Mouse (Mus musculus): ENCODE results near the gene Uqcrc1. TPM values are rescaled to one million over a fixed set of nuclear protein-coding genes. Genes with fewer than 3 reads are reported as not detected.

Gene Uqcrc1
- total RNA-seq, 4 experiments from 2014 or later: 343 to 352 (median 351) TPM

GRCm38 (mm10) chr9:108983209-108983608, 46.8 kb downstream of the Uqcrc1 start:
- DNase-seq (ENCODE audit: low spot score in 2 of 2): no peak

GRCm38 (mm10) chr9:108985710-108986109, 49.3 kb downstream of the Uqcrc1 start, which contains the start of gene Ucn2:
Gene Ucn2, plus strand, starts transcription at chr9:108986010.
- no peak for DNase-seq (ENCODE audit: low spot score in 2 of 2)

GRCm38 (mm10) chr9:108987704-108988350, 51.4 kb downstream of the Uqcrc1 start:
- DNase-seq (ENCODE audit: low spot score in 2 of 2): no peak

- DNase-seq (ENCODE audit: low spot score in 2 of 2): no peak
Measured at GRCm38 (mm10) chr9:108989802-108990461, 53.5 kb downstream of the Uqcrc1 start.

- no peak for DNase-seq (ENCODE audit: low spot score in 2 of 2)
Measured at GRCm38 (mm10) chr9:108990462-108990820, 54.0 kb downstream of the Uqcrc1 start.

GRCm38 (mm10) chr9:108991428-108992084, 55.1 kb downstream of the Uqcrc1 start, which contains the start of gene Pfkfb4:
Gene Pfkfb4, plus strand, starts transcription at chr9:108991778.
- peak; percentile 94 to 97 for DNase-seq (ENCODE audit: low spot score in 2 of 2)

GRCm38 (mm10) chr9:108992085-108992469, 55.6 kb downstream of the Uqcrc1 start:
- DNase-seq (ENCODE audit: low spot score in 2 of 2): peak in 1 of 2 experiments; percentile 50

GRCm38 (mm10) chr9:108992620-108993361, 56.4 kb downstream of the Uqcrc1 start:
- DNase-seq (ENCODE audit: low spot score in 2 of 2): no peak

- no peak for DNase-seq (ENCODE audit: low spot score in 2 of 2)
Measured at GRCm38 (mm10) chr9:108996411-108996810, 60.0 kb downstream of the Uqcrc1 start.

- DNase-seq (ENCODE audit: low spot score in 2 of 2): no peak
Measured at GRCm38 (mm10) chr9:108998287-108999166, 62.1 kb downstream of the Uqcrc1 start.

- no peak for DNase-seq (ENCODE audit: low spot score in 2 of 2)
Measured at GRCm38 (mm10) chr9:108999167-108999526, 62.7 kb downstream of the Uqcrc1 start.

Small RNA genes within 50 kb of the gene (microRNA-seq; reads per million reads assigned to microRNA genes)
- 0 reads per million in 2 experiments for gene Mir711

Other genes starting within 250 kb of the Uqcrc1 start
- gene Prkar2a, start 247.3 kb upstream of the Uqcrc1 start, total RNA-seq (2022): 10 to 100 TPM; 41.1 to 58.2 (median 50.9) TPM
- gene Ip6k2, start 152.8 kb upstream of the Uqcrc1 start, total RNA-seq (2022): 100 to 1,000 TPM; 195 to 221 (median 213) TPM
- gene Nckipsd, start 128.3 kb upstream of the Uqcrc1 start, total RNA-seq (2022): 10 to 100 TPM; 70.0 to 74.4 (median 73.5) TPM
- 10 to 100 TPM; 52.5 to 77.9 (median 69.6) TPM for gene Celsr3, start 110.3 kb upstream of the Uqcrc1 start, total RNA-seq (2022)
- 10 to 100 TPM; 17.0 to 22.2 (median 20.2) TPM for gene Slc26a6, start 83.3 kb upstream of the Uqcrc1 start, total RNA-seq (2022)
- under 1 TPM in 1 of 4 experiments, not detected in 3; 0.78 TPM for gene Tmem89, start 22.0 kb upstream of the Uqcrc1 start, total RNA-seq (2022)
- 1 to 10 TPM; 1.9 to 4.3 (median 3.9) TPM for gene Col7a1, start 17.0 kb downstream of the Uqcrc1 start, total RNA-seq (2022)
- under 1 TPM in 2 of 4 experiments, not detected in 2; 0.45 to 0.55 TPM for gene Ucn2, start 49.4 kb downstream of the Uqcrc1 start, total RNA-seq (2022)
- gene Pfkfb4, start 55.1 kb downstream of the Uqcrc1 start, total RNA-seq (2022): 10 to 100 TPM; 11.5 to 15.8 (median 15.4) TPM
- gene Shisa5, start 101.9 kb downstream of the Uqcrc1 start, total RNA-seq (2022): 10 to 100 TPM; 56.6 to 94.6 (median 77.2) TPM
- gene Trex1, start 123.1 kb downstream of the Uqcrc1 start, total RNA-seq (2022): 10 to 100 TPM; 13.7 to 18.3 (median 16.4) TPM
- gene Atrip, start 137.5 kb downstream of the Uqcrc1 start, total RNA-seq (2022): 10 to 100 TPM; 26.3 to 31.2 (median 28.3) TPM
- 1 to 10 TPM; 7.8 to 9.2 (median 8.9) TPM for gene Ccdc51, start 145.9 kb downstream of the Uqcrc1 start, total RNA-seq (2022)
- gene Tma7, start 146.0 kb downstream of the Uqcrc1 start, total RNA-seq (2022): 100 to 1,000 TPM; 284 to 327 (median 306) TPM
- gene Plxnb1, start 158.8 kb downstream of the Uqcrc1 start, total RNA-seq (2022): 10 to 100 TPM; 82.9 to 99.8 (median 89.8) TPM
- gene Fbxw21, start 225.4 kb downstream of the Uqcrc1 start, total RNA-seq (2022): not detected

Measured in layer of hippocampus, adult 8-10 months (tissue).